In the genomic region with DNA sequence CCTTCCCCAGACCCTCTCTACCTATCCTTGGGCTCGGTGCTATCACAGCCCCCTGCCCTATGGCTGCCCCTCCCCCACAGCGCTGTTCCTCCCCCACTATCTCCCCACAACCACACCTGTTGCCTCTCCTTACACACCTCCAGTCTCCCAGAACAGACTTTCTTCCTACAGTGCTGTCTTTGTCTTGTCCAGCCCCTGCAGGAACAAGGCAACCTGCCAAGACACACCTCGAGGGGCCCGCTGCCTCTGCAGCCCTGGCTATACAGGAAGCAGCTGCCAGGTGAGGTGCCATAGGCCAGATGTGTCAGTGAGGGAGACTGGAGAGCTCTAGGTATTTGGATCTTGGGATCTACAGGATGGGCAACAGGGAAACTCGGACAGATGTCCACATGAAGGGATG, we compare ENCODE assay signal across 19 mouse cellular contexts.
"Had no signal": no experiment of that assay in that cellular context is flagged by ENCODE, and none has a peak within 500 bp of the region (broad histone marks: within the 10 kb centered on the region; RNA-seq: fewer than 3 reads in every experiment).

No protein-coding gene starts in this region.

- H3K27ac ChIP-seq: layer of hippocampus, adult 2 months; left cerebral cortex, adult 2 months; limb, embryonic 12.5 days; liver, embryonic 13.5 days; midbrain, embryonic 10.5 days; midbrain, embryonic 13.5 days; neural tube, embryonic 13.5 days had no signal

- DNase-seq: kidney, adult 18-20 months; kidney, adult 9 months; kidney, postnatal 14 days; layer of hippocampus, adult 9-11 months; liver, embryonic 13.5 days; lung, adult 2 months; lung, postnatal 36 days; retina, postnatal 1 day; thymus, postnatal 36 days had no signal

- H3K36me3 ChIP-seq: limb, embryonic 12.5 days; liver, embryonic 13.5 days; midbrain, embryonic 10.5 days; midbrain, embryonic 13.5 days; neural tube, embryonic 13.5 days had no signal

- H3K4me1 ChIP-seq: liver, embryonic 13.5 days; megakaryocyte, embryonic 14.5 days; neural tube, embryonic 13.5 days had no signal

- ATAC-seq: lung, postnatal 0 days; midbrain, embryonic 13.5 days; midbrain, embryonic 16.5 days had no signal

- H3K9me3 ChIP-seq: limb, embryonic 12.5 days; liver, embryonic 13.5 days; midbrain, embryonic 10.5 days; midbrain, embryonic 13.5 days; neural tube, embryonic 13.5 days had no signal

- H3K4me3 ChIP-seq: layer of hippocampus, adult 2 months; left cerebral cortex, adult 2 months; limb, embryonic 12.5 days; liver, embryonic 13.5 days; megakaryocyte, embryonic 14.5 days; midbrain, embryonic 10.5 days; midbrain, embryonic 13.5 days; myocyte; neural tube, embryonic 13.5 days had no signal

- H3K27me3 ChIP-seq: liver, embryonic 13.5 days; midbrain, embryonic 13.5 days; neural tube, embryonic 13.5 days had no signal

- H3K4me2 ChIP-seq: limb, embryonic 12.5 days; liver, embryonic 13.5 days; midbrain, embryonic 13.5 days; neural tube, embryonic 13.5 days had no signal

- H3K9ac ChIP-seq: limb, embryonic 12.5 days; liver, embryonic 13.5 days; midbrain, embryonic 13.5 days; neural tube, embryonic 13.5 days had no signal
